Mouse (Mus musculus) cerebellum, postnatal 4 days (tissue): Measurements from ENCODE around the gene Cluap1.

ENCODE experiments used
- DNase-seq, 2 experiments: peaks; one replicate each; pipeline ENCODE4 v3.0.0; 2022; ENCODE audit warnings: low spot score in 2 of 2, mixed read lengths in 1 of 2

The Cluap1 gene

DNA sequence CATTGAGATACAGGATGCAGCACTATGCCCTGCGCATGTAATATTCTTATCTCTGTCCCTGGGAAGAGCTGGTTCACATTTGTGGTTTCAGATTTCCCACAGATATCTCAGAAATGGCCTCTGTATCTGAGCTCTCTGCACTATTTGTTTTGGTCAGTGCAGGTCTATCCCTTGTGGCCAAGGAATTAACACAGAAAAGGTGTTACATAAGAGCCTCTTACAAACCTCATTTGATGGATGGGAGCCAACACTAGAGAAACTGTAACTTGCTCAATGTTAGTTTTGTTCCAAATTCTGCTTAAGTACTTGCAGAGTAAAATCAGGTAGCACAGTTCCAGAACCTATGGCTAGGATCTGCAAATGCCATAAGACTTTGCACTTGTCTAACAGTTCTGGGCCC is 25.5 kb downstream of the Cluap1 start:
- no peak for DNase-seq

DNA sequence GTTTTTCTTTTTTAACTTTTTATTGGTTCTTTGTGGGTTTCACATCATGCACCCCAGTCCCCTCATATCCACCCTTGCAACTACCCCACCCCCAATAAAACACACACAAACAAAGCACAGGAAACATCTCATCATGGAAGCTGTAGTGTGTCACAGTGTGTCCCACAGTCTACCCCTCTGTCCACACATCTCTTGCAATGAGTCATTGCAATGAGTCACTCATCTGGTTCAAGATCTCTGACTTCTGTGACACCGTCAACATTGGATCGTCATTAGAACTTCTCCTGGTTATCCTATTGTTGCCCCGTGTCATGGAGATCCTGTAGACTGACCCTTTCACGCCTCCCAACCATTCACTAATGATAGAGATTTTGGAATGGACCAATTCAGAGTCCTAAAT is 26.1 kb downstream of the Cluap1 start:
- no peak for DNase-seq

DNA sequence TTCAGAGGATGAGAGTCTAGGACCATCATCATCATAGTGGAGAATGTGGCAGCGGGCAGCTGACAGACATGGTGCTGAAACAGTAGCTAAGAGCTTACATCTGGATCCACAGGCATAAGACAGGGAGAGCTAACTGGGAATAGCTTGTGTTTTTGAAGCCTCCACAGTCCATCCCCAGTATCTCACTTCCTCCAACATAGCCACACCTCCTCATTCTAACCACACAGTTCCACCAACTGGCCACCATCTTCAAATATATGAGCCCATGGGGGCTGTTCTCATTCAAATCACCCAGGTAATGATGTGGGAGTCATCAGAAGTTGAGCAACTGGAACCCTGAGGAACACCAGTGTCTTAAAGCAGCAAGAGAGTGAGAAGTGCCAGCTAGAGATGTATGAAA is 42.5 kb downstream of the Cluap1 start:
- no peak for DNase-seq

DNA sequence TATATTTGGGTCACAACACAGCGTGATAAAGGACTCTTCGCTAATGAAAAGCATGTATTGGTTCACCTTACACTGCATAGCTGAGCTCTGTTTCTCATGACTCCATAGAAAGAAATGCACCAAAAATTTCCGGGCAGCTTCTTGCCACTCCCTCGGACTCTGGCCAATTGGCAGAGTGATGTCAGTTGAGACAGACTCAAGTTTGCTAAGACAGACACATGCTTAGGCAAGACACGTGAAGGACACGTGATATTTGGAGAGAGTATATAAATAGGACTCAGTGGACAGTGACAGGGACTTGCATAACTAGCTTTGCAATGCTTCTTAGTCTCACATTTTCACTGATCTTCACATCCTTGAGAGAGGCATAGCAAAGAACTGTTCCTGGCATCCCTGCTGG is 47.8 kb downstream of the Cluap1 start:
- no peak for DNase-seq

DNA sequence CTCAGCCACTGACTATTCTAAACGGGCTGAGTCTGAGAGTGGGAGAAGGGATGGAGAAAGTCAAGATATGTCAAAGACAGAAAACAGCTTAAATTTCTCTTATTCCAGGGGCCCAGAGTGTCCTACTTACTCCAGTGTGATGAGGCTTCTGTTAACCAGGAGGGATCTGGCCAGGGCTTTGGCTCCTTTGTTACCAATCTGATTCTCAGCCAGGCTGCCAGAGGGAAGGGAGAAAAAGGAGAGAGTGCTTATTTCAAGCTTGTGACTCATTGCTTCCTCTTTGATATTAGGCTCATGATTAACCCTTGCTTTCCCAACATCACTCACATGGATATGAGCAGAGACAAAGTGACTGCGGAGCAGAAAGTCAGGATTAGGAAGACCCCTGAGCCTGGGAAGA is 50.7 kb downstream of the Cluap1 start:
- no peak for DNase-seq

DNA sequence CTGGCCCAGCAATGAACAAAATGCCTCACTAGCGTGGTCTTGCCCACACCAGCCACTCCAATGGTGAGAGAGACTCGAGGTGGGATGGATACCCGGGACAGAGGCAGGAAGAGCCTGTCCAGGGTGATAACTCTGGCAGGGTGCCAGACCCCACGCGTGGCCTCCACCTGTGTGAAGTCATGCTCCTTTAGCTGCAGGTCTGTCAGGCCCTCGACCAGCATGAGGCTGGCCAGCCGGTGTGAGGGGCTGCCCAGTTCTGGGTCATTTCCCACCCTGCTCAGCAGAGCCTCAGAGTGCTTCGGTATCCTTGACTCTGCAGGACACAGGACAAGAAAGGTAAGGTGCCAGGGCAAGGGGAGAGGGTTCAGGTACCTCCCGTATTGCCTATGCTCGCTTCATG is 56.4 kb downstream of the Cluap1 start:
- DNase-seq, result no peak

DNA sequence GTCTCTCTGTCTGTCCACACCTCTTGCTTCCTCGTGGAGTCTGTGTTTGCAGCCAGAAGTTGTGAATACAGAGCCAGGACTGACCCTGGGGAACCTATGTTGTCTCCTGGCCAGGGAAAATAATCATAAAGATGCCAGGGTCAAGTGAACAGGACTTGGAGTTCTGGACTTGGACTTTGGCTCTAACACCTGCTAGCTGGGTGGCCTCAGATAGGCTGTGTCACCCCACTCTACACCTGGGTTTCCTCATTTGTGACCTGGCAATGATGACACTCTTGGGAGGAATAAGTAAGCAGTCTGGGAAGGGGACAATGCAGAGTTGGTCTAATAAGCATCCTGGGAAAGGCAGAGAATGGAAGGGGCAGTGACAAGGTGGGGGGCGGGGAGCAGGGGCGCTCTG is 56.9 kb downstream of the Cluap1 start:
- no peak for DNase-seq

DNA sequence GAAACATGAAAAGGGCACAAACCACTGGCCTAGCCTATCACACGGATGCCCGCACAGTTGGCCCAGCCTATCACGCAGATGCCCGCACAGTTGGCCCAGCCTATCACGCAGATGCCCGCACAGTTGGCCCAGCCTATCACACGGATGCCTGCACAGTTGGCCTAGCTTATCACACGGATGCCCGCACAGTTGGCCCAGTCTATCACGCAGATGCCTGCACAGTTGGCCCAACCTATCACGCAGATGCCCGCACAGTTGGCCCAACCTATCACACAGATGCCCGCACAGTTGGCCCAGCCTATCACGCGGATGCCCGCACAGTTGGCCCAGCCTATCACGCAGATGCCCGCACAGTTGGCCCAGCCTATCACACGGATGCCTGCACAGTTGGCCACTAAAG is 65.9 kb downstream of the Cluap1 start:
- DNase-seq, result peak in 1 of 2 experiments; percentile 19

DNA sequence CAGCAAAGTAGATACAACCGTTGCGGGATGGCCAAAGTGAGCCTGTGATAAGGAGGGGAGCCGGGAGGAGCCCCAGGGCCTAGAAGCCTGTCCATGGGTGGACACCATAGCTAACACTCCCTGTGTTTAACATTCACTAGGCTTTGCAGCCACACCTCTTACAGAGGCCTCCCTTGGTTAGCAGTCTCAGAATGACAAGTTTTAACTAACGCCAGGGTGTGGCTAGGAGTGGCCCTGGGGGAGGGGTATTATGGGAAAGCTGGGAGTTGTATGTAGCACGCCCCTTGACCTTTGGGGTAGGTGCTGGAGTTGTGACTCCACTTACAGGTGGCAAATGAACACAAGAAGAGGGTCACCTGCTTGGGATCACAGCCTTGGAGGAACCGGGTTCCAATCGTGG is 67.1 kb downstream of the Cluap1 start:
- DNase-seq, result no peak

DNA sequence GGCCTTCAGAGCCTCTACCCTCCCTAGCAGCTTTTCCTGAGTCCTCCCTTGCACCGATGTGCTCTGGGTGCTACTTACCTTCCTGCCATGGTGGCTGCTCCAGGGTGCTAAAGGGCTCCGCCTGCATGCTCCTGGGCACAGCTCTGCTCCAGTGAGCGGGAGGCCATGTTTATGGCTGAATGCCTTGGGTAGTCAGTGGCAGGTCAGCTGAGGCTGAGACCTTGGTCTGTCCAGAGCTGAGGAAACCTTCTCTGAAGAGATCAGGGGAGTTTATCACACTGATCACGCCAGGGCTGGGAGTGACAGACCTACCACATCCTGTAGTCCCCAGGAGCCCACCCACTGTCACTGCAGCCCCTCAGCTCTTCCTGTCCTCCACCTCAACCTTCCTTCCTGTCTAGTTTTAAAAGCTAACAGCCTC is 67.7 kb downstream of the Cluap1 start, which contains the start of gene Nlrc3:
Gene Nlrc3, minus strand, starts transcription at position 382 of the 421 bp plus-strand sequence.
- no peak for DNase-seq

DNA sequence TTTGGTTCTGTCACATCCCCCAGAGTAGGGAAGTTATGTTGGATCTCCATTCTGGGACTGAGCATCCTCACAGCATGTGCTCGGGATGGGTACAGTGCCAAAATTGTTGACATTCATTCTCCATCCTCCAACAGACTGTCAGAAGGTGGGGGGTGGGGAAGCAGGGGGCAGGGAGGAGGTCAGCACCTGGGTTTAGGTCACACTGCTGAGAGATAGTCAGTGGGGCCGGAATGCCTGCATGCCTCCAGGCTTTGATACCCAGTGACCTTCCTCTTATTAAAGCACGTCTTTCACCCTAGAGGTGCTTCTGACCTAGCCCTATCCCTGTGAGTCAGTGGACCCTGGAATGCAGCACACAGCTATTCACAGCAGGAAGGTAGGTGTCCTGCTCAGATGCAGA is 68.1 kb downstream of the Cluap1 start:
- no peak for DNase-seq

DNA sequence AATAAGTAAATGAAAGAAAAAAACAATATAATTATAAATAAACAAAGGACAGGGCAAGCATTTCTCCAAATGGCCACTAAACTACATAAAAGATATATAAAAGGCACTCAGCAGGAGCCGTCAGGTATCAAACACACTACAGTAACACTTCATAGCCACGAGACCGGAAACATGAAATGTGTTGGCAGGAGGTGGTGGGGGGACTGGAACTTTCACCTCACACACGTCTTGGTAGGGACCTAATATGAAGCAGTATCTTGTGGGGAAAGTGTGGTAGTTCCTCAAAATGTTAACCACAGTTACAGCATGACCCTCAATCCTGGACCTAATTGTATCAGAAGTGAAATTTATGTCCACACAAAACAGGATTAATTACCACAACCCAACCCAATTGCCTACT is 73.6 kb downstream of the Cluap1 start:
- no peak for DNase-seq

DNA sequence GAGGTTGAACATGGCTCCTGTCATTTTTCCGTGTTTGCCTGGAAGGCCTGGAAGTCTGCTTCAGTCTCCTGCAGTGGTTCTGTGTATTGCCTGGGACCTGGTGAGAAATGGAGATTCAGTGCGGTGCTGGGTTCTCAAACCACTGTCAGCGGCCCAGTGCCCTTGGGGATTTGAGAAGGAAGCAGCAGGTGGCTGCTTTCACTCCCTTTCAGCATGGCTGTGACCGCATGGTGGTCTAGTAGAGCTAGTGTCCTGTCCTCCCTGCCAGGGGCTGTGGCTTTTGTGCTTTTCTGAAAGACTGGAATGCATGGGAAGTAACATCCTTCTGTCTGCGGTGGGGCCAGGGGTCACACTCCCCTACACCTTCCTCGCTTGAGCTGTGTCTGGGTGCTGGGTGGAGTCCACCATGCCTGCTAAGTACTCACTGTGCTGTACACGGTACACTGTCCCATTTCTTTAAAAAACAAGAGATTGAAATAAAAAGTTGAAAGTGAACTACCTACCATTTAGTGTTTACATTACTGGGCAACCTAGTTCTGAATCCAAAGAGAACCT is 74.6 kb downstream of the Cluap1 start:
- no peak for DNase-seq

DNA sequence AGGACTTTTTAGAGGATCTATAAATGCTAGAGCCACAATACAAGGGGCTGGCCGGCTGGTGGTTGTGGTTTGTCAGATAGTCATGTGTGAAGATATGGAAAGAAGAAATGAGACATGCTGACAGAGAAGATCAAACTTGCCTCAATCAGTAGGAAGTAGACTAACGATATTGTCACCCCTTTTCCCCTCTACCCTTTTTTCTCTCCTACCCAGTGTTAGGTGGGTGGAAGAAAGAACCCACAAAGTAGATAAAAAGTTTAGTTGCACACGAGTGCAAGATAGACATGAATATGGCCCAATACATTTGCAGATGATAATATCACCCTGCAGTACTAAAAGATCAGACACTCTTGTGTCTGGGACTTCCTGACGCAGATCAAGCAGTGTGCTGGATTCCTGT is 79.8 kb downstream of the Cluap1 start:
- no peak for DNase-seq
